Mouse (Mus musculus) mouse embryonic stem cell (cell line): ENCODE data around the gene Vash2.
"Not testable (repeated sequence)": the region's sequence is repeated elsewhere in the genome, so short reads cannot be mapped to it uniquely, and the experiment has no call there.

Experiments used
- in situ Hi-C, 2 experiments: fragments of 300-500 bp; cut with MboI; formaldehyde crosslinking; loops; 1 replicate in 1 of 2; 3 replicates in 1 of 2; pipeline ENCODE4 v1.14.3; 2019 to 2020; ENCODE audit warnings: low sequenced_read_pairs in 2 of 2, low pct_unique_long_range_greater_than_20kb in 1 of 2, mixed read lengths in 1 of 2; ENCODE audit not compliant: unreplicated experiment in 1 of 2

Gene Vash2

DNA sequence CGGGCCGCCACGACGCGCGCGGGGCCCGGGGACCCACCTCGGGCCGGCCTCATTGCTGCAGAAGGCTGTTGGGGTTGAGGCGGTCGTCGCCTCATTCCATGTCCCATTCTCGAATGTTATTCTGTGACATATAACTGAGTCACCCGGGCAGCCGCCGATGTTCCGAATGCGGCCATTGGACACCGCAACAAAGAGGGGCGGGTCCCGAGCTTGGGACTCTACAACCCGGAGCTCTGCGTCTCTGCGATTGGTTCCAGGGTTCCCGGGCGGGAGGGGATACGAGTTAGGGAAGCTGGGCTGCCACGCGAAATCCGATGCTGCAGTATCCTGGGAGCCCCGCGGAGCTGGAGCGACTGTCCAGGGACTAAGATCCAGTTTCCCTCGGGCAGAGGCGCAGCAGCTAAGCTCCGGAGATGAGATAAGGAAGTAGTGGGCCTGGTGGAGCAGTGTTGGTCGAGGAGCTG is at the start of gene Vash2:
Vash2 (minus strand) TSS at position 197 of the 464 bp plus-strand sequence.
- in situ Hi-C loops, result no loop called here

DNA sequence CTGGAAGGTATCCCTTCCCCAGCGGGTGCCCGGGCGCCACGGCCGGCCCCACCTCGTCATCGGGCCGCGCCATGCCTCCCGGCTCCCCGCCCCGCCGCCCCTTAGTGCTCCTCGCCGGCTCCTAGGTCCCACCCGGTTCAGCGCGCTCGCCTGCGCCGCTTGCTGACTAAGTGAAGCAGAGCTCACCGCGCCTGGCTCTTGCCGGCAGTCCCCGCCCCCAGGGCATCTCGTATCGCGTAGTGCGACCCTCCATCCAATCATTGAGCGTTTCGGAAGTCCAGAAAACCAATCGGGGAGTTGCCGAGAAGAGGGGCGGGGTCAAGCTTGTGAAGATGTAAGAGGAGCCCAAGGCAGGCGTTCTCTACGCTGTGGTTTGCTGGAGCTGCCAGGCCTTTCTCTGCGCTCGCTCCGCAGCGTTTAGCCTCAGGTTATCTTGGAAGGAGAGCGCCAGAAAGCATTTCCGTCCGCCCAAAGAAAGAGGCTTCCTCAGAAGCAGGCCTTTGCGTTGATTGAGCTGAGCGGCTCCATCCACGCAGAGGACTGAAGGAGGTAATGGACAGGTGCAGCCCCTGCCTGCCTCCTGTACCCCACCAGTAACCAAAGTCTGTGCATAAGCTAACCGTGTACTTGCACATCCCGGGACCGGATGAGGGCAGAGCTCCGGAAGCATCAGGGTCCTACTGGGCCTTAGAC is 47.1 kb upstream of the Vash2 start, which contains the start of gene Flvcr1:
Flvcr1 (minus strand) TSS at position 138 of the 693 bp plus-strand sequence.
- in situ Hi-C loops, result no loop called here

DNA sequence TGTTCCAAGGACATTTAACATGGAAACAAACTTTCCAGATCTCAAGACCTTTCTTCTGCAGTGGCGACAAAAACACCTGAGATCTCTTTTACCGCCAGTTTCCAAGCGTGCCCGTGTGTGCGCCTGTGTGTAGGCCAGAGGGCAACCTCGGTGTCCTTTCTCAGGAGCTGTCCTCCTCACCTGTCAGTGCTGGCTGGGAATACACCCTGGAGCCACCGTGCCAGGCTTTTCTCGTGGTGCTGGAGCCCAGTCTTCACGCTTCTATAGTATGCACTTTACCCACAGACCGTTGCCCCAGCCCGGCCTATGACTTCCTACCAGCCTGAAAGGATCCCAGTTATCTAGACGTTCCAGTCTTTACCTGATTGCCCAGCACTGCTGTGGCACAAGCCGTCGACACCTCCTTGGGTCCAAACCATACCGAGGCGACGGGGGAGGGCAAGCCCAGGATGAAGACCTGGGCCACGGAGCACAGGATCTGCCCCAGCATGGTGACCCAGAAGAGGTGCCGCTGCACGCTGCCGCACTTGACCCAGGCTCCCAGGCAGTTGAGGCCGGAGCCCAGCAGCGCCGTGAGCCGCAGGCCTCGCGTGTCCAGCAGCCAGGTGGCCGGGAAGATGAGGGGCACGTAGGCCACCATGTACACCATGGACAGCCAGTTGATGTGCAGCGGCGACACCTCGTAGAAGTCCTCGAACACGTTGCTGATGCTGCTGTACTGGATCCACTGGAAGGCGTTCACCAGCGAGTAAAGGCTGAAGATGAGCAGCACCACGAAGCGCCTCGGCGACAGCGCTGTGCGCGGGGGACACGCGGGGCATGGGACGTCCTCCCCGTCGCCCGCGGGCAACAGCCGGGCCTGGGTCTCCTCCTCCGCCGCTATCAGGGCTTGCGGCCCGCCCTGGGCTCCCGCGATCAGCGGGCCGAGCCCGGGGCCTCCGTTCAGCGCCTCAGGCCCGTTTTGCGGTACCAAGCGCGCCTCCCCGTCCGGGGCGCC is 46.2 kb upstream of the Vash2 start:
- in situ Hi-C loops, result no loop called here

DNA sequence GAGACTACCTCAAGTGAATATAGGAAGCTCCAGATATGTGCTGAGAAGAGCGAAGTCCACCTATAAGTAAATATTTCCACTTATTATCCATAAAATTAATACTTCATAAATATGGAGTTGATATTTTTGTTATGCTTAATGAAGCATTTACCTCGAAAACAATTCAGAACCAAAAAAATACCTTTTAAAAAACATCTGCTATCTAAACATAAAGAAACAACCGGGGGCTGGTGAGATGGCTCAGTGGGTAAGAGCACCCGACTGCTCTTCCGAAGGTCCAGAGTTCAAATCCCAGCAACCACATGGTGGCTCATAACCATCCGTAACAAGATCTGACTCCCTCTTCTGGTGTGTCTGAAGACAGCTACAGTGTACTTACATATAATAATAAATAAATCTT is 44.7 kb upstream of the Vash2 start:
- in situ Hi-C loops, result not testable (repeated sequence)

DNA sequence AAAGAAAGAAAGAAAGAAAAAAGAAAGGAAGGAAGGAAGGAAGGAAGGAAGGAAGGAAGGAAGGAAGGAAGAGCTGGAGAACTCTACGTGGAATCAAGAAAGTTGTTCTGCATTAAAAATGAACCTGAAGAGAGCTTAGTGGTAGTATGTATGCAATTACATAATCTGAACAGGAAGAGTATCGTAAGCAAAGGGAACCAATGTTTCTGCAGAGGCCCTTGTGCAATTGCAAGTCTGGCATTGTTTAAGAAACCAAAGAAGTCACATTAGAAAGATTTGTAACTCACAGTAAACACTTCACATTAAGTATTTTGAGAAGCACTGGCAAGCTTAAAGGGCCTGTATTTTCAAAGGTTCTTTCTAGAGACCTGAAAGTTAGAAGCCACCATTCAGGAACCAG is 44.0 kb upstream of the Vash2 start:
- in situ Hi-C loops, result no loop called here

DNA sequence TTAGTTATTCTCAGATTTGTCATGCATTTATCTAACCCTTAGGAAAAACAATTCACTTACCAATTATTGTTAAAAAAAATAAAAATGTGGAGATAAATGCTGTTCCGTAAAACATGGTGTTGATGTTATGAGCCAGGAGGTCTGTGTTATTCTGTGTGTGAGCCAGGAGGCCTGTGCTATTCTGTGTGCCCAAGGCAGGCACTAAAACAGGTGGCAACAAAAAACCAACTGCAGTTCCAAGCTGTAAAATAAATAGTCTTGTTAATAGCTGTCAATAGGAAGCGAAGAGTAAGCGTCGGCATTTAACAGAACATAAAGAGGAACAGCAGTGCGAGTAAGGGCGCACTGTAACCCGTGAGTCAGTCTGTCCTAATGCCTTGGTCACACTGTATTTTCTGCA is 41.9 kb upstream of the Vash2 start:
- in situ Hi-C loops, result no loop called here

DNA sequence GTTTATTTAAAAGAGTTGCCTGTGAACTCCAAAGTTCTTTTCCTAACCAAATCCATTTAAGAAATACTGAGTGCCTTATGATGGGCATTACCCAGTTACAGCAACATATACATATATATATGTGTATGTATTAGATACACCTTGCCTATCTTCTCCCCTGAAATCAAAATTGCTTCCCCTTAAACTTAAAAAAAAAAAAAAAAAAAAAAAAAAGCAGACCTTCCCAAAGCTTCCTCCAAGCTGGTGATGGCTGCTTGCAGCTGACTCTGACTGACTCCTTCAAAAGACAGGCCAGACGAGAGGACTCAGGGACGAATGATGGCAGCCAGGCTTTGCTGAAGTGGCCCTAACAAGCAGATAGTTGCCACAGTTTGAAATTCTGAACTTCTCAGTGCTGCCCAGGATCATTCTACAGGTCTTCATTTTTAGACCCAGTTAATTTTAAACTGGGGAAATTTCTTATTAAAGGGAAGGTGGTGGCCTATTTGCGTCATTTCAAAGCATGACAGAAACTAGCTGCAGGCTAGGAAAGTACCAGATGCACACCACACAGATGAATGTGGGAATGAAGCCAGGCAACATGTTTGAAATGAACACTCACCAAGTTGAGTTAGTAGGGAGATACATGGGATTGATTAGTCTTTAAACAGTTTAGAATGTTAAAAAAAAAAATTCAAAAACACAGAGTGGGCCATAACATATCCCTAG is 41.3 kb upstream of the Vash2 start:
- in situ Hi-C loops, result no loop called here

DNA sequence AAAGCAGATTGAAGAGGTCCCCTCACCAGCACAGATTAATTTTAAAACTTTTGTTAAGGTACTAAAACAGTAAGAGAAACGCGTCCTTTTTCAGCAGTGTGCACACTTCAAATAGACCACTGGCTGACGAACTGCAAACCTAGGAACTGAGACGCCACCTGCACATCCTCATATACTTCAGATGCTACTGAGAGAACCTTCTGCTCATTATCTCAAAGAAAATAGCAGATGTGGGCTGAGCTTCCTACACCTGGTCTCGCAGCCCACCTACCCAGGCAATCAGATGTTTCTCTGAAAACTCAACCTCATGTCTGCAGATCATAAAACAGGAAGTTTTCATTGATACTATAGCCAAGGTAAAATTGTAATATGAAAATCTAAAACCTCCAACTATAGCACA is 40.7 kb upstream of the Vash2 start:
- in situ Hi-C loops, result no loop called here

DNA sequence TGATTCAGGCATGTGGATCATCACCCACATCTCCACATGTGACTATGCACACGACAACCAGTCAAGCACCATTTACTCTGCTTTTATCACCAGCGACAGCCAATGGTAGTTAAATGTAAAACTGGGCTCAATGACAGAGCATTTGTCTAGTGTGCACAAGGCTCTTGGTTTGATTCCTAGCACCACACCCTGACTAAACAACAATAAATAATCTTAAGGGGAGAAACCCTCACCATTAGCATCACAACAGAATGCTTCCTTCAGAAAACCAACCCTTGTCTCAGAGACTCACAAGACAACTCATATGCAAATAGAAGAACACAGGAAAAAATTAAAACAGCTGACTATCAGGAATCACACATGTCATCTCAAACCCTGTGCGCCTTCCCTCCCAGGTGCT is 35.2 kb upstream of the Vash2 start:
- in situ Hi-C loops, result no loop called here

DNA sequence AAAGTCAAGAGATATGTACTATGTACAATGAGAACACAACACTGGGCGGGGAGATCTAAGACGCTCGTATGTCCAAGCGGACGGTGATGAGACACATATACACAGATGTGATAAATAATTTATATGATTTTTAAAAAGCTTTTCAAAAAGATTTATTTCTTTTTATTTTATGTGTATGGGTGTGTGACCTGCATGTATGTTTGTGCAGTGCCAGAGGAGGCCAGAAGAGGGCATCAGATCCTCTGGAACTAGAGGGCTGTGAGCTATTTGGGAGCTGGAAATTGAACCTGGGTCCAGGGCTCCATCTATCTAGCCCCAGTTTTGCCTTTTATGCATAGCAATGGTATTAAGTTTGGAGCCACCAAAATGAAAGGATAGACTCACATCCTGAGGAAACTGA is 29.6 kb upstream of the Vash2 start:
- in situ Hi-C loops, result no loop called here

DNA sequence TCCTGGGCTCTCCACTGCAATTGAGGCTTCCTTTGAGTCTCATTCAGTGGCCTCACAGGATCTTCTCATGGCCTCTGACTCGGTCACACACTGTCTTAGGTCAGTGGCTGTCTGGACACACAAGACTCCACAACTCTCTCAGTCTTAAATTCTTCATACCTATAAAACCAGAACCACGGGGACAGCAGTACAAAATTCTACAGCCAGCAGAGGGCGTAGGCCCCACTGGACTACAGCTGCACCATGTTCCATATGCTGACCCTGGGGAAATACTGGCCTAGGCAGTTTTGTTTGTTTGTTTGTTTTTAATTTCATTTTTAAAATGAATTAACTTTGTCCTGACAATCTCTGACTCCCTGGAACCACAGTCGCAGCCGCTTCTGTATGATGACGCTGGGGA is 23.1 kb upstream of the Vash2 start:
- in situ Hi-C loops, result no loop called here

DNA sequence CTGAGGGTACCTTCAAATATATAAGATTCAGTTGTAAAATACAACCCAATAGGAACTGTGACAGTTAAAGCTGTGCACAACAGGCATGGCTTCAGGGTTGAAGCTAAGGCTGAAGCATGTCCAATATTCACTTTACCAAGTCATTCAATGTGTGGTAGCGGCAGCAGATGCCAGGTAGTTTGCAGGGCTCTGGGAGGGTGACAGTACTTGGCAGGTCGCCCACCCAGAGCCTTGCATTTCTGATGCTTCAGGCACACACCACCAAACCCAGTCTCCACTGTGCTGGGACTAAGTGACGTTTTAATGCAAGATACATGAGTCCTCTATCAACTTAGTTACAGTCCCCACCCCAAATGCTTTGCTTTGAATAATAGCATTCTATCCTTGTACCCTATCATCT is 21.6 kb upstream of the Vash2 start:
- in situ Hi-C loops, result no loop called here

DNA sequence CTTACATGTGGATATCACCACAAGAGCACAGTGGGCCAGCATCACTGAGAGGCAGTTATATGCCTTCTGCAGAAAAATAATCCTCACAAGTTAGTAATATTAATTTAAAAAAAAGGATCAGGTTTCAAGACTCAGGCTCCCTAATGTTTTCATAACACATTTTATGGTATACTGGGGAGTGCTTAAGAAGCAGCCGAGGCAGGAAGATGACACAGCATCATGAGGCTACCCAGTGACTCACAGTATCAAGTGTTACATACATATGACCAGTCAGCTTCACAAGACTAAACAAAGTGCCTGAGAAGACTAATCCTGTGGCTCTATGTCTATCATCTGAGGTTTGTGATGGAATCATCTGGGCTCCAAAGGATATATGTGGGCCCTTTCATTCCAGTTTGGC is 18.9 kb upstream of the Vash2 start:
- in situ Hi-C loops, result loop anchor here in 1 of 2 experiments (10.0 kb wide), 1 partner anchor 163 kb away; no protein-coding TSS in a partner anchor

DNA sequence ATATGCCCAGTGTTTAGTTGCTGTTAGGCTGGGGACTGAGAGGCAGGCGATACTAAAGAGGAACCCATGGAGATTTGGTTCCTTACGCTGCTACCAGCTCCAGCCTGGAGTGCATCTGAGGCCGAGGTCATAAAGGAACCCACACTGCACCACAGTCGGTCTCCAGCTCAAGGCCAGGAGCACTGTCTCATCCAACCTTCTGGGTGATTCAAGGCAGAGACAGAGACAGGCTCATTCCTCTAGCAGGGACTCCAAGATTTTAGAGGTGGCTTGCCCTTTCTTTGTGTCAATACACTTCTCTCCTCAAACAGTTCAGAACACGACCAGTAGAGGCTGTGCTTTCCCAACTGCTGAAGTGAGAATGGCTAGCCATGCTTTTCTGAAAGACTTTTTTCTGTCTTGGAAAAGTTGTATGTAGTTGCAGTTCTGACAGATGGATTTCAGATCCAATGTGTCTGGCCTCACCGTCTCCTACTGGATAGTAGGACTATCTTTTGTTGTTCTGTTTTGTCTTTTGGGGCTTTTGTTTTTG is 17.3 kb upstream of the Vash2 start:
- in situ Hi-C loops, result loop anchor here in 1 of 2 experiments (10.0 kb wide), 1 partner anchor 162 kb away; no protein-coding TSS in a partner anchor

DNA sequence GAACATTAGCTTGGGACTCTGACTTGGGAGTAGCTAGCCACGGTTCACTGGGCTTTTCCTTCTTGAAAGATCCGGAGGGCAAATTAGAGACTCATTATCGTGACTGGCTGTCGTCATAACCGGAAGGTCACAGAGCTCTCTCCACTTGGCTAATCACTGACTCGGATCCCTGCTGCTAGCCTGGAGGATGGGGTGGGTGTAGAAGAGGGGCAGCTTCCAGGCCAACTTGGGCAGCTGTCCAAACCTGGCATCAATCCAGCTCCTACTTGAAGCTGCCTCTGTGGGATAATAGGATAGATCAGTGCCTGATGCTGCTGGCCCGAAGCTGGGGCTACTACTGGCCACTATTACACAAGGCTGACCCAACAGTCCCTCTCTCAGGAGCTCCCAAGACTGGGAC is 16.5 kb upstream of the Vash2 start:
- in situ Hi-C loops, result loop anchor here in 1 of 2 experiments (10.0 kb wide), 1 partner anchor 161 kb away; no protein-coding TSS in a partner anchor

DNA sequence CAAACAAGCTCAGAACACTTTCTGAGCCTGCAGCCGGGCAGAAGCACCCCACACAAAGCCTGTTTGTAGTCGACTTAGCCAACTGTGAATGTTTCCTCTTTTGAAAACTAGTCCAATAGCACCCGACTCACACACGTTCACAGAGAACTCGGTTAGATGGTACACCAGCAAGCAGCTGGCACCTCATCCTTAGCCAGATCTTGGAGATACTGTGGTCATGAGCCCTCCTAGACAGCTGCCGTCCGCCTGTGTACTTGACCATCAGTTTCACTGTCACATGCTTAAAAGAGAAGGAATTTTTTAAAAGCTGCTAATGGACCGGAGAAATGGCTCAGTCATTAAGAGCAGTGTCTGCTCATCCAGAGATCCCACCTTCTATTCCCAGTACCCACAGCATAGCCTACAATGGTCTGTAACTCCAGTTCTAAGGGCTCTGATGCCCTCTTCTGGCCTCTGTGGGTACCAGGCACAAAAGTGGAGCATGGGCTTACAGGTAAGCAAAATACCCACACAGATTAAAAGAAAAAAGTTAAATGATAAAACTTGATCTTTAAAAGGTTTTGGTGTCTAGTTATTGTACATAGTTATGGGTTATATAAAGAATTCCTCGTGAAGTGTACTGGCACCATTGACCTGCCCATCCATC is 10.5 kb upstream of the Vash2 start:
- in situ Hi-C loops, result loop anchor here in 1 of 2 experiments (10.0 kb wide), 1 partner anchor 155 kb away; no protein-coding TSS in a partner anchor

DNA sequence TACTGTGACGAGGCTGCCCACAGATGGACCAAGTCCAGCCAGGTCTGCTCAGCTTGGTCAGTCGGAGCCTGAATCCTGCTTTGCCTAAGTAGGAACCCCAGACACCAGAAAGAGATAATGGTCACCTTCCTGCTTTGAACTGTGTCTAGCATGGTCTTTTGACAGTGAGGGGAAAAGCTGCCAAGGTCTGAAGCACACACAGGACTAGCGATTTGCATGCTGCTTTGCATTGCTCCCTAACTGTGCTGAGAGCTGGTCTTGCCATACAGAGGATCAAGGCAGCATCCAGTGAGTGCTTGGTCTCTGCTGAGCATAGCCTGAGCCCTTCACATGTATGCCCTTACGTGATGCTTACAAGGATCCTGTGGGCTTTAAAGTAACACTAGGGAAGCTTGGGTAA is 2.3 kb upstream of the Vash2 start:
- in situ Hi-C loops, result no loop called here

DNA sequence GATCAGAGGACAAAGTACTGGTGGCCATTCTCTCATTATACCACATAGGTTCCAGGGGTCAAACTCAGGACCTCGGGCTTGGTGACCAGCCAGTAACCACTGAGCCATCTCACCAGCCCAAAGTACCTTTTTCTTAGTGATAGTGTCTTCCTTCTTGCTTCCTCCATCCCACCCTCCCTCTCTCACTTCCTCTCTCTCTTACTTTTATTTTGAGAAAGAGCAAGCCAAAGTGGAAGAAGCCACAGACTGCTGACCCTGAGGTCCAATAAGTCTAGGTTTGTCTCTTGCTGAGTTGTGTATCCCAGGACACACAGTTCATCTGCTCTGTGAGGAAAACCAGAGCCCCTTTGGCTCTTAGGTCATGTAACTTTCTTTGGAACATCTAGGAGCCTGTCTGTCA is 1.4 kb upstream of the Vash2 start:
- in situ Hi-C loops, result no loop called here
